Mouse (Mus musculus): ENCODE data around the gene Gm34653.

- TF ChIP-seq POLR2A (IDR thresholded peaks at IDR 0.05; ENCODE audit: control insufficient read depth, low read depth, low read length): no peak
- TF ChIP-seq CTCF (IDR thresholded peaks at IDR 0.05; ENCODE audit: control insufficient read depth, insufficient read depth, insufficient replicate concordance, low read depth, low read length): no peak
These were observed 42.1 kb downstream of the Gm34653 start, which contains the start of gene Psmd5 for GRCm38 (mm10) chr2:34874816-34875345.

Measured in testis, adult 2 months (tissue).